Mouse (Mus musculus) liver, adult 2 months (tissue): ENCODE data around the gene Ndufa10.

Experiments
- CTCF ChIP-seq: fragments of 200-500 bp; IDR thresholded peaks from 2 replicates; pipeline ENCODE4 v1.5.1; 2011; ENCODE audit warnings: low read depth, low read length, control low read depth
- POLR2A ChIP-seq: fragments of 200-500 bp; IDR thresholded peaks from 2 replicates; pipeline ENCODE4 v1.6.1; 2011; ENCODE audit warnings: low read length, control low read depth; ENCODE audit not compliant: insufficient read depth; ENCODE audit errors: extremely low read depth

DNA sequence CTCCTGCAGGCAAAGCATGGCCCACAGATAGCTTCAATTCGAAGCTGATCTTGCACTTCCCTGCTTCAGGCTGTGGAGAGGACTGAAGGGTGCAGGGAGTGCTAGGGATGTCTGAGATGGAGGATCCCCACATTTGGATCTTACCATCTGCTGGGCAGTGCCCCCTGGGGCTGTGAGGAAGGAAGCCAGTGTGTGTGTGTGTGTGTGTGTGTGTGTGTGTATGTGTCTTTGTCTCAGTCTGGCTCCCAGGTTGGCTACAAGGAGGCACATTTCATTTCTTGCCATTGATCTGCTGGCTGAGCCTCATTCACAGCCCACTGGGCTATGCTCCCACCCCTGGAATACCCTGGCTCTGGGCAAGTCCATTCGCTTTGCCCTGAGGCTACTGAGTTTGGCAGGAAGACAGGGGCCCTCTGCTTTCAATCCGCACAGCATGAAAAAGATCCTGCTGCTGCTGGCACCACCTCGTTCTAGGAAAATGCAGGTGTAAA lies 36.8 kb downstream of the Ndufa10 start:
- TF ChIP-seq CTCF (no peak), POLR2A (no peak)
